Mouse (Mus musculus): ENCODE data around the gene Pofut1.

GRCm38 (mm10) chr2:153239021-153239859 lies 2.1 kb upstream of the Pofut1 start:
- TF ChIP-seq CTCF (IDR thresholded peaks at IDR 0.05; ENCODE audit: borderline replicate concordance, insufficient read depth, low read length) (no peak), POLR2A (IDR thresholded peaks at IDR 0.05; ENCODE audit: low read depth, low read length) (no peak)
